Mouse (Mus musculus): Measurements from ENCODE around the gene Cpeb3.

- TF ChIP-seq CTCF (IDR thresholded peaks at IDR 0.05; ENCODE audit: low read depth, low read length): no peak
- TF ChIP-seq POLR2A (IDR thresholded peaks at IDR 0.05; ENCODE audit: insufficient read depth, low read length): no peak
Observed at GRCm38 (mm10) chr19:37248199-37248598, 39.8 kb upstream of the Cpeb3 start.
